Mouse (Mus musculus) lung, postnatal 0 days (tissue): ENCODE results near the gene Sh3pxd2a.

Source experiments
- CTCF ChIP-seq: IDR thresholded peaks from 2 replicates; pipeline ENCODE4 v1.5.1; 2016; ENCODE audit warnings: antibody characterized with exemption, mild to moderate bottlenecking
- EP300 ChIP-seq: IDR thresholded peaks from 2 replicates; pipeline ENCODE4 v1.6.1; 2016; ENCODE audit warnings: antibody characterized with exemption, mild to moderate bottlenecking, control low read depth

DNA sequence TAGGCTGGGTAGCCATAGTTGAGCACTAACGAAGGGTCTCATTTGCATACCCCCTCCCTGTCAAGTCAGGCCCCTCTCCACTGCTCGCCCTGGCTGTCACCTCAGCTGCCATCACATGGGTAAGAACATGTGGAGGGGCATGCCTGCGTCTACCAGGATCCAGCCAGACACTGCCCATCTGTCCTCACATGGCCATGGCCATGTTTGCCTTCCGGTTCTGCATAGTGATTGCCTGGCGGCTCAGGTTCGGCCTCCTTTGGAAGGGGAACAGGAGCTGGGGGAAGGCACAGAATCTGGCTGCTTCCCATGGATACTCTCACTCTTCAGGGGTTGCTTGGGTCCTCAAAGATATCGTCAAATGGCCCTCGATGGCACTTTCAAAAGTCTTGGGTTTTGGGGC, 233.5 kb downstream of the Sh3pxd2a start:
- TF ChIP-seq CTCF (no peak), EP300 (no peak)
